ENCODE assay signal across 36 mouse cellular contexts in the genomic region with DNA sequence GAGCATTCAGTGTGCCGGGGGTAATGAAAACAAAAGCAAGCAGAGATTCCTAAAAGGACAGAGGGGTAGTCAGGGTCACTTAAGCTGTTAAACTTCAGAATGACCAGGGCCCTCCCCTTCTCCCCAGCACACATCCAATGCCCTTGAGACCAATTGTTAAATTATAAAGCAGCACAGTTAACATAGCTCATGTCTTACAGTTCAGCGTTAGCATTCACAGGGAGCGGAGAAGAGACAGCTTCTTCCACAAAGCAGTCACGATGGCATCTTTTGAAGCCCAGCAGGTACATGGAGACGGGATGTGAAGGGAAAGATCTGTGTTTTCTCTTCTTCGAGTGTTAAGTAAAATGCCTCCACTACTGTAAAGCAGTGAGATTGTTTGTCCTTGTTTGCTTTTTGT. TPM values are rescaled to one million over a fixed set of nuclear protein-coding genes. Genes with fewer than 3 reads are reported as not detected.
DNase-seq lines count a peak whose midpoint lies in the region; ATAC-seq and TF ChIP-seq lines count a peak whose summit lies in the region.
"Had no signal": no experiment of that assay in that cellular context is flagged by ENCODE, and none has a peak within 500 bp of the region (broad histone marks: within the 10 kb centered on the region; RNA-seq: fewer than 3 reads in every experiment).

Gene Taar2, plus strand, starts transcription at position 261 of the 400 bp plus-strand sequence.

- no peak for TF ChIP-seq CTCF in brain, embryonic 14.5 days (IDR thresholded peaks at IDR 0.05; ENCODE audit: borderline replicate concordance, extremely low read depth, insufficient read depth, insufficient read length)
- no peak for TF ChIP-seq CTCF in midbrain, postnatal 0 days (IDR thresholded peaks at IDR 0.05)
- TF ChIP-seq CTCF in lung, postnatal 0 days (IDR thresholded peaks at IDR 0.05): no peak

- H3K4me1 ChIP-seq in hindbrain, embryonic 14.5 days (replicated peaks; ENCODE audit: control insufficient read depth, insufficient read depth, low read length): no peaks in the 10 kb centered on the region
- H3K4me1 ChIP-seq in hindbrain, embryonic 12.5 days: no peaks in the 10 kb centered on the region
- H3K4me1 ChIP-seq in midbrain, embryonic 14.5 days (ENCODE audit: control insufficient read depth, insufficient read depth, low read length): no peaks in the 10 kb centered on the region
- no peaks in the 10 kb centered on the region for H3K4me1 ChIP-seq in midbrain, embryonic 11.5 days (ENCODE audit: control insufficient read depth, insufficient read depth, low read length)
- no peaks in the 10 kb centered on the region for H3K4me1 ChIP-seq in midbrain, postnatal 0 days (ENCODE audit: insufficient read depth, low read length)
- no peaks in the 10 kb centered on the region for H3K4me1 ChIP-seq in lung, postnatal 0 days (ENCODE audit: insufficient read depth, low read depth, low read length)
- H3K4me1 ChIP-seq: embryonic facial prominence, embryonic 12.5 days; heart, embryonic 15.5 days; intestine, embryonic 15.5 days; limb, embryonic 10.5 days; liver, embryonic 15.5 days; lung, embryonic 15.5 days had no signal

- H3K27ac ChIP-seq in hindbrain, embryonic 14.5 days: no peak within 1 kb of the TSS
- no peak within 1 kb of the TSS for H3K27ac ChIP-seq in hindbrain, embryonic 12.5 days
- H3K27ac ChIP-seq in midbrain, embryonic 14.5 days (replicated peaks; ENCODE audit: low read depth, low read length): no peak within 1 kb of the TSS
- no peak within 1 kb of the TSS for H3K27ac ChIP-seq in midbrain, embryonic 11.5 days (ENCODE audit: low read depth, low read length)
- no peak within 1 kb of the TSS for H3K27ac ChIP-seq in midbrain, postnatal 0 days (ENCODE audit: low read depth, low read length)
- no peak within 1 kb of the TSS for H3K27ac ChIP-seq in lung, postnatal 0 days (ENCODE audit: low read length)
- H3K27ac ChIP-seq: embryonic facial prominence, embryonic 12.5 days; gastrocnemius, adult 2 months; heart, embryonic 15.5 days; intestine, embryonic 15.5 days; layer of hippocampus, adult 2 months; limb, embryonic 10.5 days; liver, embryonic 15.5 days; lung, embryonic 15.5 days had no signal

- H3K36me3 ChIP-seq in hindbrain, embryonic 14.5 days (replicated peaks; ENCODE audit: control insufficient read depth, insufficient read depth): no peaks in the 10 kb centered on the region
- no peaks in the 10 kb centered on the region for H3K36me3 ChIP-seq in hindbrain, embryonic 12.5 days
- H3K36me3 ChIP-seq in midbrain, embryonic 14.5 days (ENCODE audit: control insufficient read depth, insufficient read depth, low read length): no peaks in the 10 kb centered on the region
- H3K36me3 ChIP-seq in midbrain, embryonic 11.5 days (ENCODE audit: control insufficient read depth, insufficient read depth, low read length): no peaks in the 10 kb centered on the region
- no peaks in the 10 kb centered on the region for H3K36me3 ChIP-seq in midbrain, postnatal 0 days (ENCODE audit: insufficient read depth, low read length)
- no peaks in the 10 kb centered on the region for H3K36me3 ChIP-seq in lung, postnatal 0 days (ENCODE audit: insufficient read depth, low read length)
- H3K36me3 ChIP-seq: embryonic facial prominence, embryonic 12.5 days; G1E; heart, embryonic 15.5 days; intestine, embryonic 15.5 days; limb, embryonic 10.5 days; liver, embryonic 15.5 days; lung, embryonic 15.5 days had no signal

- H3K9ac ChIP-seq in hindbrain, embryonic 14.5 days: peak within 1 kb of the TSS; percentile 17; the same call in 1 of the 2 replicates
- H3K9ac ChIP-seq in hindbrain, embryonic 12.5 days: no peak within 1 kb of the TSS
- no peak within 1 kb of the TSS for H3K9ac ChIP-seq in midbrain, embryonic 14.5 days (replicated peaks; ENCODE audit: low read length)
- no peak within 1 kb of the TSS for H3K9ac ChIP-seq in midbrain, embryonic 11.5 days (ENCODE audit: low read length)
- no peak within 1 kb of the TSS for H3K9ac ChIP-seq in midbrain, postnatal 0 days (replicated peaks; ENCODE audit: low read length, poor library complexity, severe bottlenecking)
- H3K9ac ChIP-seq in lung, postnatal 0 days (replicated peaks; ENCODE audit: low read depth): no peak within 1 kb of the TSS
- H3K9ac ChIP-seq: embryonic facial prominence, embryonic 12.5 days; heart, embryonic 15.5 days; intestine, embryonic 15.5 days; liver, embryonic 15.5 days; lung, embryonic 15.5 days had no signal

- 46% methylated on average over 6 of the region's 6 CpGs for WGBS in hindbrain, embryonic 14.5 days
- WGBS in hindbrain, embryonic 12.5 days: 45% methylated on average over 6 of the region's 6 CpGs
- WGBS in midbrain, embryonic 14.5 days: 45% methylated on average over 6 of the region's 6 CpGs
- 58% methylated on average over 6 of the region's 6 CpGs for WGBS in midbrain, embryonic 11.5 days
- 35% methylated on average over 6 of the region's 6 CpGs for WGBS in midbrain, postnatal 0 days
- 56% methylated on average over 6 of the region's 6 CpGs for WGBS in lung, postnatal 0 days

- H3K4me2 ChIP-seq in hindbrain, embryonic 14.5 days (replicated peaks): no peak within 1 kb of the TSS
- H3K4me2 ChIP-seq in hindbrain, embryonic 12.5 days (replicated peaks): no peak within 1 kb of the TSS
- H3K4me2 ChIP-seq in midbrain, embryonic 14.5 days (ENCODE audit: low read length): no peak within 1 kb of the TSS
- H3K4me2 ChIP-seq in midbrain, embryonic 11.5 days: no peak within 1 kb of the TSS
- peak within 1 kb of the TSS; percentile 26 for H3K4me2 ChIP-seq in midbrain, postnatal 0 days (ENCODE audit: low read depth, low read length, poor library complexity, severe bottlenecking)
- H3K4me2 ChIP-seq in lung, postnatal 0 days (replicated peaks; ENCODE audit: low read depth, low read length): no peak within 1 kb of the TSS
- H3K4me2 ChIP-seq: embryonic facial prominence, embryonic 12.5 days; heart, embryonic 15.5 days; intestine, embryonic 15.5 days; liver, embryonic 15.5 days; lung, embryonic 15.5 days had no signal

- no peak within 1 kb of the TSS for H3K4me3 ChIP-seq in hindbrain, embryonic 14.5 days (replicated peaks; ENCODE audit: low read length)
- H3K4me3 ChIP-seq in hindbrain, embryonic 12.5 days: no peak within 1 kb of the TSS
- no peak within 1 kb of the TSS for H3K4me3 ChIP-seq in midbrain, embryonic 14.5 days (replicated peaks; ENCODE audit: low read depth, low read length)
- H3K4me3 ChIP-seq in midbrain, embryonic 11.5 days (ENCODE audit: low read depth, low read length): no peak within 1 kb of the TSS
- no peak within 1 kb of the TSS for H3K4me3 ChIP-seq in midbrain, postnatal 0 days (ENCODE audit: low read depth, low read length)
- no peak within 1 kb of the TSS for H3K4me3 ChIP-seq in lung, postnatal 0 days (ENCODE audit: low read depth, low read length)
- H3K4me3 ChIP-seq: embryonic facial prominence, embryonic 12.5 days; gastrocnemius, adult 2 months; heart, embryonic 15.5 days; intestine, embryonic 15.5 days; layer of hippocampus, adult 2 months; limb, embryonic 10.5 days; liver, embryonic 15.5 days; lung, embryonic 15.5 days; myocyte had no signal

- TF ChIP-seq POLR2A in brain, embryonic 14.5 days (IDR thresholded peaks at IDR 0.05; ENCODE audit: borderline replicate concordance, extremely low read depth, insufficient read depth, insufficient read length, poor library complexity, severe bottlenecking): no peak

- no peak for TF ChIP-seq EP300 in lung, postnatal 0 days (IDR thresholded peaks at IDR 0.05)

- H3K27me3 ChIP-seq in hindbrain, embryonic 14.5 days (ENCODE audit: control insufficient read depth, insufficient read depth, low read length): no peaks in the 10 kb centered on the region
- no peaks in the 10 kb centered on the region for H3K27me3 ChIP-seq in hindbrain, embryonic 12.5 days
- H3K27me3 ChIP-seq in midbrain, embryonic 14.5 days (ENCODE audit: control insufficient read depth, insufficient read depth, low read length): no peaks in the 10 kb centered on the region
- no peaks in the 10 kb centered on the region for H3K27me3 ChIP-seq in midbrain, embryonic 11.5 days (ENCODE audit: control insufficient read depth, insufficient read depth, low read length)
- no peaks in the 10 kb centered on the region for H3K27me3 ChIP-seq in midbrain, postnatal 0 days (ENCODE audit: insufficient read depth, low read length)
- H3K27me3 ChIP-seq in lung, postnatal 0 days (replicated peaks; ENCODE audit: insufficient read depth, low read length): no peaks in the 10 kb centered on the region
- H3K27me3 ChIP-seq: CH12.LX; embryonic facial prominence, embryonic 12.5 days; heart, embryonic 15.5 days; intestine, embryonic 15.5 days; liver, embryonic 15.5 days; lung, embryonic 15.5 days had no signal

- no peaks in the 10 kb centered on the region for H3K9me3 ChIP-seq in hindbrain, embryonic 14.5 days (ENCODE audit: control insufficient read depth, low read length)
- no peaks in the 10 kb centered on the region for H3K9me3 ChIP-seq in hindbrain, embryonic 12.5 days (replicated peaks)
- H3K9me3 ChIP-seq in midbrain, embryonic 14.5 days (ENCODE audit: control insufficient read depth, low read length): no peaks in the 10 kb centered on the region
- no peaks in the 10 kb centered on the region for H3K9me3 ChIP-seq in midbrain, embryonic 11.5 days (ENCODE audit: control insufficient read depth, low read length)
- H3K9me3 ChIP-seq in midbrain, postnatal 0 days (ENCODE audit: low read length): no peaks in the 10 kb centered on the region
- no peaks in the 10 kb centered on the region for H3K9me3 ChIP-seq in lung, postnatal 0 days (ENCODE audit: low read length)
- H3K9me3 ChIP-seq: embryonic facial prominence, embryonic 12.5 days; G1E; heart, embryonic 15.5 days; intestine, embryonic 15.5 days; limb, embryonic 10.5 days; liver, embryonic 15.5 days; lung, embryonic 15.5 days had no signal

- ATAC-seq in hindbrain, embryonic 14.5 days (ENCODE audit: low FRiP score): no peak
- no peak for ATAC-seq in hindbrain, embryonic 12.5 days (ENCODE audit: low FRiP score)
- no peak for ATAC-seq in midbrain, embryonic 14.5 days (ENCODE audit: low FRiP score, low TSS enrichment)
- no peak for ATAC-seq in midbrain, embryonic 11.5 days (ENCODE audit: low FRiP score)
- ATAC-seq in midbrain, postnatal 0 days (ENCODE audit: low FRiP score): peak; percentile 15; the same call in 1 of the 2 replicates
- no peak for ATAC-seq in lung, postnatal 0 days
- ATAC-seq: intestine, embryonic 15.5 days had no signal

- DNase-seq in hindbrain, embryonic 14.5 days (ENCODE audit: low spot score): no peak
- peak; percentile 33 for DNase-seq in midbrain, embryonic 14.5 days
- no peak for DNase-seq in midbrain, embryonic 11.5 days (ENCODE audit: low spot score, missing footprints)
- DNase-seq in brain, embryonic 14.5 days (ENCODE audit: low read depth): peak; percentile 25
- DNase-seq in midbrain, postnatal 0 days (ENCODE audit: low spot score): no peak
- DNase-seq in lung, postnatal 0 days (ENCODE audit: low spot score): no peak
- no peak for DNase-seq in thymus, postnatal 25 days
- DNase-seq: adrenal gland, postnatal 10 days; B cell, adult 2 months; cerebellum, adult 11 months; cerebellum, postnatal 10 days; gastrocnemius, adult 2 months; heart, postnatal 4 days; kidney, adult 9 months; liver; lung, postnatal 4 days; retina, postnatal 1 day; right cerebral cortex, postnatal 25 days; spleen, adult 18-20 months had no signal

RNA-seq across cellular contexts. Expression of gene Taar2, which starts in this region (rescaled TPM):
- not detected in 2 replicates for polyA plus RNA-seq in hindbrain, embryonic 14.5 days (2014; fragmentation: Nextera tagmentation; extraction: Ambion mirVana)
- not detected in 2 replicates for polyA plus RNA-seq in hindbrain, embryonic 12.5 days (2016; fragmentation: Nextera tagmentation; extraction: Ambion mirVana)
- not detected in 2 replicates for polyA plus RNA-seq in midbrain, embryonic 14.5 days (2014; fragmentation: Nextera tagmentation; extraction: Ambion mirVana)
- polyA plus RNA-seq in midbrain, embryonic 11.5 days (2014; fragmentation: Nextera tagmentation; extraction: Ambion mirVana): not detected in 2 replicates
- 0.08 TPM in 1 of 2 replicates, not detected in the other for polyA plus RNA-seq in brain, embryonic 14.5 days (2012; rRNA removed)
- total RNA-seq in midbrain, postnatal 0 days (2014; rRNA removed): not detected in 2 replicates
- not detected in 2 replicates for polyA plus RNA-seq in midbrain, postnatal 0 days (2015; fragmentation: Nextera tagmentation; extraction: Ambion mirVana)
- polyA plus RNA-seq in lung, postnatal 0 days (2015; fragmentation: Nextera tagmentation; extraction: Ambion mirVana): 0.16 TPM in 1 of 2 replicates, not detected in the other
- total RNA-seq: adrenal gland, postnatal 10 days; CH12.LX; G1E; gastrocnemius, adult 2 months; heart, postnatal 4 days; layer of hippocampus, adult 2 months; layer of hippocampus, postnatal 25 days; megakaryocyte-erythroid progenitor cell, adult 5-6 weeks had no signal
- polyA plus RNA-seq: cortical plate, adult 2 months; embryonic facial prominence, embryonic 12.5 days; forebrain, embryonic 11.5 days; G1E; gonadal fat pad, adult 2 months; heart, embryonic 15.5 days; limb, embryonic 10.5 days; liver, embryonic 15.5 days; lung, embryonic 15.5 days; myocyte; thymus, postnatal 0 days had no signal

Comparison
In these comparisons a context has a peak if more than half of its experiments do, and no peak if none do; other contexts are left out.
1. Peak in DNase-seq in midbrain, embryonic 14.5 days; RNA of the gene not detected or under 1 TPM.
2. Peak in DNase-seq in brain, embryonic 14.5 days; RNA of the gene not detected or under 1 TPM.
3. Peak in ATAC-seq and H3K4me2 ChIP-seq in midbrain, postnatal 0 days; RNA of the gene not detected or under 1 TPM.